Mouse (Mus musculus) forebrain, postnatal 0 days (tissue): ENCODE results near the gene Ankrd13d. TPM values are rescaled to one million over a fixed set of nuclear protein-coding genes. Genes with fewer than 3 reads are reported as not detected.

Source experiments
- ATAC-seq: fragments of 200-750 bp; cut with Nextera tagmentation; 2 replicates; pipeline ENCODE4 v1.8.0; 2017; ENCODE audit warnings: mild to moderate bottlenecking, moderate library complexity
- DNase-seq: peaks from one replicate; pipeline ENCODE4 v3.0.0-alpha.2; 2015
- H3K27ac ChIP-seq: fragments of 300-500 bp; sonication (generic); 2 replicates; pipeline ENCODE4 v1.5.1; 2014; ENCODE audit warnings: low read depth, mild to moderate bottlenecking, antibody characterized with exemption, low read length, moderate library complexity, mixed read lengths
- H3K27me3 ChIP-seq: fragments of 300-500 bp; sonication (generic); 2 replicates; pipeline ENCODE4 v1.6.1; 2014; ENCODE audit warnings: mild to moderate bottlenecking, low read length, mixed read lengths; ENCODE audit not compliant: insufficient read depth
- H3K36me3 ChIP-seq: fragments of 300-500 bp; sonication (generic); 2 replicates; pipeline ENCODE4 v1.6.1; 2014; ENCODE audit warnings: mild to moderate bottlenecking, moderate library complexity; ENCODE audit not compliant: insufficient read depth
- H3K4me1 ChIP-seq: fragments of 300-500 bp; sonication (generic); 2 replicates; pipeline ENCODE4 v1.6.1; 2014; ENCODE audit warnings: antibody characterized with exemption; ENCODE audit not compliant: insufficient read depth
- H3K4me2 ChIP-seq: fragments of 300-500 bp; sonication (generic); 2 replicates; pipeline ENCODE4 v1.6.1; 2014; ENCODE audit warnings: low read depth, mild to moderate bottlenecking, moderate library complexity
- H3K4me3 ChIP-seq: fragments of 300-500 bp; sonication (generic); 2 replicates; pipeline ENCODE4 v1.5.1; 2014; ENCODE audit warnings: low read depth, low read length, mixed read lengths
- H3K9ac ChIP-seq: fragments of 300-500 bp; sonication (generic); 2 replicates; pipeline ENCODE4 v1.6.1; 2014; ENCODE audit warnings: mild to moderate bottlenecking
- H3K9me3 ChIP-seq: fragments of 300-500 bp; sonication (generic); 2 replicates; pipeline ENCODE4 v1.6.1; 2016; ENCODE audit warnings: low read length
- CTCF ChIP-seq: sonication (generic); IDR thresholded peaks from 2 replicates; pipeline ENCODE4 v1.5.1; 2016; ENCODE audit warnings: antibody characterized with exemption, control low read depth, low read depth
- WGBS: fragments of 180-500 bp; shearing (Covaris S2); extraction: QIAGEN DNeasy Blood & Tissue Kit; methylation state at CpG from one replicate; pipeline ENCODE4 v1.1.7; 2014; 5-methylcytosine and 5-hydroxymethylcytosine counted together
- polyA plus RNA-seq: library from polyadenylated mRNA; unstranded; fragments of >200 nt; fragmentation: Nextera tagmentation; extraction: Ambion mirVana; gene quantifications from 2 replicates; pipeline ENCODE4 v1.2.1, GENCODE M21; 2015
- total RNA-seq: library from RNA; depleted of rRNA; stranded (reverse); fragments of >200 nt; gene quantifications from 2 replicates; pipeline ENCODE4 v1.2.3, GENCODE M21; 2014

Gene Ankrd13d
- total and polyA plus RNA-seq, 2 experiments from 2014 or later, result 55.2 to 87.3 TPM

DNA sequence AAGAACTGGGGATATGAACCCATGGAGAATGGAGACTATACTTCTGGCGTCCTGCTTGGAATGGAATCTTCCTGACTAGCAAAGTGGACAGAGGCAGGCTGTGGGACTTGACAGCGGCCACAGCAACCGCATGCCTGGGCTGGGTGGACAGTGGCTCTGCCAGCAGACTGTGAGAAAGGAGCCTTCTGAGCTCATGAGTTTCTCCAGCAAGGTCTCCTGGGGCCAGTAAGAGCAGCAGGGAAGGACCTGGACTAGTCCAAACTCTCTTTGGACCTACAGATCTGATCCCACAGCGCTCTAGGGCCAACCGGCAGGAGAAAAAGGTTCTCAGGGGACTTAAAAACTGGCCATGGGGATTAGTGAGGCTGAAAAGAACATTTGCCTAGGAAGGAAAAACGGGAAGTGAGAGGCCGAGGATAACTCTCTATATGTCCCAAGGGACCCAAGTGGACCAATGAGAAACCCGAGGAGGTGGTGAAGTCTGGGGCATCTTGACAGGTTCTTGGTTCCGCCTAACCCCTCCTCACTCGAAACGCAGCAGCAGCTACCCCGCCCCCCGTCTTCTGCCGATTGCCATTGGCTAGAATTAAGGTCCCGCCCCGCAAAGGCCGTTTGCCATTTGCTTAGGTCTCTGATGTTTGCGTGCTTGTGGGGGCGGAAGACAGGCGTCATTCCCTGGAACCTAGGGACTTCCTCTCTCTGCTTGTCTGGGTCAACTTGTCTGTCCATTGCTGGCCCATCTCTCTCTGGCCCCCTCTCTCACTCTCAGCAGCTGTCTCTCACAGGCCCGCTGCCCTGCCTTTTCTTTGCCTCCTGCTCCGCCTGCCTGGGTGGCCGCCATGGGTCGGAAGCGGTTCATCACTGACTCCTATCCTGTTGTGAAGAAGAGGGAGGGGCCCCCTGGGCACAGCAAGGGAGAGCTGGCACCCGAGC lies 51.4 kb downstream of the Ankrd13d start, which contains the start of gene Pold4:
TSS of gene Pold4 (plus strand) at position 647 of the 933 bp plus-strand sequence.
- Histone ChIP-seq H3K27me3 (no peaks in the 10 kb centered on the region), H3K27ac (peak within 1 kb of the TSS; percentile 68), H3K9ac (peak within 1 kb of the TSS; percentile 68), H3K36me3 (no peaks in the 10 kb centered on the region), H3K4me3 (peak within 1 kb of the TSS; percentile 62), H3K9me3 (no peaks in the 10 kb centered on the region), H3K4me1 (peaks cover 9% of the 10 kb centered on the region; the same call in 1 of the 2 replicates), H3K4me2 (peak within 1 kb of the TSS; percentile 83)
- TF ChIP-seq CTCF, result no peak
- DNase-seq (peak; percentile 94), ATAC-seq (peak; percentile 95)
- WGBS, result 12% methylated on average over 26 of the region's 26 CpGs

- no peak for DNase-seq
- H3K4me1 ChIP-seq, result peaks cover 9% of the 10 kb centered on the region; the same call in 1 of the 2 replicates
- no peak overlapping the region for H3K9ac ChIP-seq
- ATAC-seq, result no peak
- WGBS, result 71% methylated on average over 8 of the region's 8 CpGs
- no peak overlapping the region for H3K4me2 ChIP-seq
- H3K27me3 ChIP-seq, result no peaks in the 10 kb centered on the region
- no peak for TF ChIP-seq CTCF
- H3K36me3 ChIP-seq, result no peaks in the 10 kb centered on the region
- H3K9me3 ChIP-seq, result no peaks in the 10 kb centered on the region
- H3K4me3 ChIP-seq, result no peak overlapping the region
- H3K27ac ChIP-seq, result no peak overlapping the region
Measured at GRCm38 (mm10) chr19:4230415-4230814, 52.5 kb downstream of the Ankrd13d start.

DNA sequence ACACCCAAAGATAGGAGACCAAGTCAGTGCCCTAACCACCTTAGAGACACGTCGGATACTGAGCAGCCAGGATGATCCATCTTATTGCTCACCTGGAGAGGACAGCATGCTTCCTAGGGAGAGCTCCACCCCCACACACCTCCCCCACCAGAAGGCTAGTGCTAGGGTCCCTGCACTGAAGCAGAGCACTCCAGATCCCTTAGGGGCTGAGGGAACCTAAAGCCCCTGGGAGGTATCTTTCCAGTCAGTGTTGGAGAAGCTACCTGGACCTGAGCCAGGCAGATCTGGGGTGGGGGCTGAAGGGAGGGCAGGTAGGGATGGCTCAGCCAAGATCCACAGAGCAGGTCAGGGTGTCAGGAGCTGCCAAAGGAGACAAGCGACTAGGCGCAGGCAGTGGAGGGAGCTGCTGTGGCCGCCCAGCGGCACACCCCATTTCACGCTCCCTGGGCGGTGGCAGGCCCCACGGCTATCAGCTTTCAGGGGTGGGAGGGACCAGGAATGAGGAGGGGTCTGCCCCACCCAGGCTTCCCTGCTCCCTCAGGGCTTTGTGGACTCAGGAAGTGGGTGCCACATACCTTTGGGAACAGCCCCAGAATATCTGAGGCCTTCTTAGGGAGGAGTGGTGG lies 53.4 kb downstream of the Ankrd13d start:
- H3K4me3 ChIP-seq, result no peak overlapping the region
- H3K27ac ChIP-seq, result no peak overlapping the region
- no peak for ATAC-seq
- no peak for TF ChIP-seq CTCF
- no peak overlapping the region for H3K4me2 ChIP-seq
- no peak overlapping the region for H3K9ac ChIP-seq
- no peaks in the 10 kb centered on the region for H3K27me3 ChIP-seq
- peaks cover 9% of the 10 kb centered on the region; the same call in 1 of the 2 replicates for H3K4me1 ChIP-seq
- WGBS, result 40% methylated on average over 9 of the region's 9 CpGs
- DNase-seq, result no peak
- no peaks in the 10 kb centered on the region for H3K9me3 ChIP-seq
- no peaks in the 10 kb centered on the region for H3K36me3 ChIP-seq

DNA sequence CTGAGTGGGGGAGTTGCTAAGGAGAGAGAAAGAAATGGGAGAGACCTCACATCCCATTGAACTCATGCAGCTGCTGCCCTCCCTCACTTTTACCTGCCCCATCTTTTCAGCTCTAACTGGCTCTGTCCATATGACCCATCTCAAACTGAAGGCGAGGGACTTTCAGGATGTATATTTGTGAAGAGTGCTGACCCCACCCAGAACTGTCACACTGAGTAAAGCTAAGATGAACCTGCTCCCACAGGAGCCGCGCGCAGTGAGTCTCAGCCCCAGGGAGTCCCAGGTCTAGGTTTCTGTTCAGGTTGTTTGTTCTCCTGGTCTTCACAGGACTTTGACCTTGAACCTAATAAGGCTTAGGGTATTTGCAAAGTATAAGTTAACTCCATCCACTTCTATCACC lies 54.0 kb downstream of the Ankrd13d start:
- Histone ChIP-seq H3K9me3 (no peaks in the 10 kb centered on the region), H3K27ac (no peak overlapping the region), H3K9ac (no peak overlapping the region), H3K36me3 (no peaks in the 10 kb centered on the region), H3K4me2 (no peak overlapping the region), H3K27me3 (no peaks in the 10 kb centered on the region), H3K4me1 (peaks cover 9% of the 10 kb centered on the region; the same call in 1 of the 2 replicates), H3K4me3 (no peak overlapping the region)
- TF ChIP-seq CTCF, result no peak
- ATAC-seq (no peak), DNase-seq (no peak)
- 79% methylated on average over 4 of the region's 4 CpGs for WGBS

DNA sequence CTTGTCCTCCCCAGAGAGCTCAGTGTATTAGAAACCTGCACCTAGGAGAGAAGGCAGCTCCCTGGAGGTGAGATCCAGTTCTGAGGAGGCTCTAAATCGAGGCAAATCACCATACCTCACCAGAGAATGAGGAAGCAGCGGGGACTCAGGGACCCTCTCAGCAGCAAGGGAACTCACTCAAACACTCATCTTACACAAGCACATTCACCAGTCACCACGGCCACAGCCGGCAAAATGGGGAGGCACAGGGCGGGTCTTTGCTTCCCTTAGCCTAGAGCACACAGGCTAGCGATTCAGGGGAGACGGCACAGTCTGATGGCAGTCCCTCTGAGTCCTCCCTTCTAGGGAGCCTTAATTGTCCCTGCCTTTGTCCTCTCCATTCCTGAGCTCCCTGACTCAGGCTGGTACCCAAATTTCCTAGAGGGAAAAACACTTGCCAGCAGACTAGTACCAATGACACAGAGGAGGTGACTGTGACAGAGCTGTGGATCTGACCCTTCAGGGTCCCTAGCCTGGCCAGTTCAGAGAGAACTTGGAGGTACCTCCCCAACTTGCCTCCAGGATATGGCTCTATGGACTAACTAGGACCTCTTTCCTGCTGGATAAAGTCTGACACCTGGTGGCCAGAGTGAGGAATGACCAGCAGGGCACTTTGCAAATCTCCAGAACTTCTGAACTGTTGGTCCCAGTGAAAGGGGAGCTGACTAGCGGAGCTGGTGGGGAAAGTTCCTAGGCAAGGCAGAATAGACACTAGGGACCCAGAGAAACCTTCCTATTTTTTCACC lies 54.9 kb downstream of the Ankrd13d start:
- peaks cover 9% of the 10 kb centered on the region; the same call in 1 of the 2 replicates for H3K4me1 ChIP-seq
- TF ChIP-seq CTCF, result peak; percentile 96
- H3K4me3 ChIP-seq, result no peak overlapping the region
- H3K9ac ChIP-seq, result no peak overlapping the region
- 23% methylated on average over 8 of the region's 8 CpGs for WGBS
- DNase-seq, result peak; percentile 88
- H3K27ac ChIP-seq, result no peak overlapping the region
- H3K9me3 ChIP-seq, result no peaks in the 10 kb centered on the region
- no peak overlapping the region for H3K4me2 ChIP-seq
- ATAC-seq, result peak; percentile 30; the same call in 1 of the 2 replicates
- no peaks in the 10 kb centered on the region for H3K27me3 ChIP-seq
- H3K36me3 ChIP-seq, result no peaks in the 10 kb centered on the region

DNA sequence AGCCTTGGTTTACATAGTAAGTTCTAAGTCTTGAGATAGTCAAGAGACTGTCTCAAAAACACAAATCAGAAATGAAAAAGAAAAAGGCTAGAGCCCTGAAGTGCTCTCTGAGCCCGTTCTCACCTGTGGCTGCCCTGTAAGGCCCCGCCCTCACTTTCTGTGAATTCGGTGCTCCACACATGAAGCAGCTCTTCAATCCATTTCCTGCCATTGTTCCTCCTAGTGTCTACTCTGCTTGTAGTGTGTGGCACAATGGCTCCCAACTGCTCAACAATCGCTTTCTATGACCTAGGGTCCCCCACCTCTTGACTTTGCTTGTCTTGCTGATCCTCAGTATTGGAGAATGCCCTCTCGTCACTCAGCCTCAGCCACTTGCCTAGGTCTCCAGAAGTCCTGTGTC lies 55.5 kb downstream of the Ankrd13d start:
- WGBS, result 70% methylated on average over 5 of the region's 5 CpGs
- Histone ChIP-seq H3K4me3 (no peak overlapping the region), H3K9me3 (no peaks in the 10 kb centered on the region), H3K4me1 (peaks cover 7% of the 10 kb centered on the region; the same call in 1 of the 2 replicates), H3K27me3 (no peaks in the 10 kb centered on the region), H3K4me2 (no peak overlapping the region), H3K9ac (no peak overlapping the region), H3K27ac (no peak overlapping the region), H3K36me3 (no peaks in the 10 kb centered on the region)
- ATAC-seq (no peak), DNase-seq (no peak)
- TF ChIP-seq CTCF, result no peak
